Mouse (Mus musculus): Measurements from ENCODE around the gene Mei1. TPM values are rescaled to one million over a fixed set of nuclear protein-coding genes. Genes with fewer than 3 reads are reported as not detected.
A peak's percentile ranks its signal among the peaks of the same experiment; 100 is the strongest.

Mei1 gene
- polyA plus RNA-seq, 1 experiment from 2014 or later = 0.05 TPM

- WGBS = under 1% methylated on average over 76 of the region's 79 CpGs
- no peaks in the 10 kb centered on the region for H3K27me3 ChIP-seq (ENCODE audit: insufficient read depth, poor library complexity, severe bottlenecking)
Measured at GRCm38 (mm10) chr15:82146770-82147610, 77.2 kb downstream of the Mei1 start, which contains the start of gene Srebf2. Srebf2 (plus strand) TSS chr15:82147181.

DNA sequence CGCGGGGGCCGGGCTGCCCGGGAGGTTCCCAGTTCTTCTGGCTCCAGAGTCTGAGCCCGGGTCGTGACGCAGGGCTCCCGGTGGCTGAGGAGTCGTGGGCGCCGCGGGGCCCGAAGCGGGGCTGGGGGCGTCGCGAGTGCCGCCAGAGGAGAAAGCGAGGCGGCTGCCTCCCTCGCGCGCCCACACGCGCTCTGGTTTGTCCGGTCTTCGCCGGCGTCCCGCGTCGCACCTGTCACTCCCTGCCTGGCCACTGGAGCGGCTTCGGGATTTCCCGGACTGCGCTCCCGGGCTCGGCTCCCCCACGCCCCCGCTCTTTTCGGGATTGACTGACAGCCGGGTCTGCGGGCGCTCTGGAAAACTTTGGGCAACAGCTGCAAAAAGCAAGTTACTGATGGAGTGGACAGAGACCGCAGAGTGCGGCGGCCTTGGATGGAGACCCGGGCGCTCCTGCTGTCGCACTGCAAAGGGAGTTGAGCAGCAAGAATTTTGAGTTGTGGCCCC lies 77.9 kb downstream of the Mei1 start:
- peak; percentile 84 for DNase-seq (ENCODE audit: low spot score)
- WGBS = under 1% methylated on average over 47 of the region's 50 CpGs
- H3K27ac ChIP-seq = peak overlapping the region; percentile 97
- peaks cover 4% of the 10 kb centered on the region for H3K36me3 ChIP-seq
- no peaks in the 10 kb centered on the region for H3K9me3 ChIP-seq
- no peaks in the 10 kb centered on the region for H3K27me3 ChIP-seq (ENCODE audit: insufficient read depth, poor library complexity, severe bottlenecking)
- peaks cover 62% of the 10 kb centered on the region for H3K4me1 ChIP-seq
- peak overlapping the region; percentile 94 for H3K4me3 ChIP-seq

More at GRCm38 (mm10) chr15:82146770-82147610, 77.2 kb downstream of the Mei1 start, which contains the start of gene Srebf2:
- H3K27ac ChIP-seq = peak within 1 kb of the TSS; percentile 97
- H3K36me3 ChIP-seq = peaks cover 4% of the 10 kb centered on the region
- no peaks in the 10 kb centered on the region for H3K9me3 ChIP-seq
- peak within 1 kb of the TSS; percentile 94 for H3K4me3 ChIP-seq
- H3K4me1 ChIP-seq = peaks cover 57% of the 10 kb centered on the region
- peak; percentile 100 for DNase-seq (ENCODE audit: low spot score)

DNA sequence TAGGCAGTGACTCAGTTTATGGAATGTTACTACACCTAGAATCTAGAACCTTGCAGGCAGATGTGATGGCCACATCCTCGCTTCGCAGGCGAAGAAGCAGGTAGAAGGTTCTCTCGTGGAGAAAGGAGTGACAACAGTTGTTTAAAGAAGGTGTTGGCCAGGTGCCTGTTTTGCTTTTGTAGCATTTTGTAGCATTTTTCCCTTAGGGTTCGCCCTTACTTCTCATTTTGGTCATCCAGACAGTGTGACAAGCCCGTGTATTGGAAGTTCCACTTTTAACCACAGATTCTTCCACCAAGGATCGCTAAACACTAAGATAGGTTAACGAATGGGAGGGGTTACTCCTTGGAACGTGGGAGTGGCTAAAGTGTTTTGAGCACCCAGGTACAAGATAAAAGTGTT lies 78.7 kb downstream of the Mei1 start:
- Histone ChIP-seq H3K27me3 (ENCODE audit: insufficient read depth, poor library complexity, severe bottlenecking) (no peaks in the 10 kb centered on the region), H3K36me3 (peaks cover 5% of the 10 kb centered on the region), H3K4me1 (peaks cover 64% of the 10 kb centered on the region), H3K4me3 (peak overlapping the region; percentile 94), H3K27ac (peak overlapping the region; percentile 97), H3K9me3 (no peaks in the 10 kb centered on the region)
- WGBS = 29% methylated on average over 9 of the region's 9 CpGs
- DNase-seq (ENCODE audit: low spot score) = no peak

DNA sequence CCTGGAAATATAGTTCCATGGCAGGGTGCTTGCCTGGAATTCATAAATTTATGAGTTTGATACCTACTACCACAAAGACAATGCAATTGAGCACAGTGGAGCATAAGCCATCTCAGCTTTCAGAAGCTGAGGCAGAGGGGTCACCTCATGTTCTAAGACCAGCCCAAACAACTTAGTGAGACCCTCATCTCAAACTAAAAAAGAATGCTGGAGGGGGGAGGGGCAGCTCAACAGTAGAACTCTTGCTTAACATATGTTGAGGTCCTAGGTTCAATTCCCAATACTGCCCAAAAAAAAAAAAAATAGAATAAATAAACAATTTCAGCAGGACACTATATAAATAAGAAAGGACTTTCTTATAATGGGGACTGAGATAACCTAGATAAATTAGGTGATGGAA lies 80.2 kb downstream of the Mei1 start:
- peaks cover 61% of the 10 kb centered on the region for H3K4me1 ChIP-seq

DNA sequence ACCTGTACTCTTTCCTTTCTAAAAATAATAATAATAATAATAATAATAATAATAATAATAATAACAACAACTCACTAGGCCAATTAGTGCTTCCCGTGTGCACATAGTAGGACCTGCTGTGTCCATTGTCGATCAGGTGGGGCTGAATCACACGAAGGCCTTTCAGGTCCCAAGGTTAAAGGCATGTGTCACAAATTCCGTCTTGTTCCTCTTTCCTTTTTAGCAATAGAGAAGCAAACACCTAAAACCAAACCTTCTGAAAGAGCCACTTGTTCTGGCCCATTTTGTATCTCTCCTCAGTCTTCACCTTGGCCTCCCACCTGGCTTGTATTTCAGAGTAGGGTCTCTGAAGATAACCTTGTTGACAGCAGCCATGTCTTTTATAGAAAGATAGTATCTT lies 81.4 kb downstream of the Mei1 start:
- Histone ChIP-seq H3K36me3 (peaks cover 7% of the 10 kb centered on the region), H3K4me1 (peaks cover 53% of the 10 kb centered on the region), H3K27ac (no peak overlapping the region), H3K9me3 (no peaks in the 10 kb centered on the region), H3K27me3 (ENCODE audit: insufficient read depth, poor library complexity, severe bottlenecking) (no peaks in the 10 kb centered on the region), H3K4me3 (no peak overlapping the region)
- WGBS = 90% methylated on average over 4 of the region's 4 CpGs
- no peak for DNase-seq (ENCODE audit: low spot score)

More for the DNA sequence above, 80.2 kb downstream of the Mei1 start:
- Histone ChIP-seq H3K27ac (no peak overlapping the region), H3K36me3 (peaks cover 7% of the 10 kb centered on the region), H3K9me3 (no peaks in the 10 kb centered on the region), H3K4me3 (no peak overlapping the region), H3K27me3 (ENCODE audit: insufficient read depth, poor library complexity, severe bottlenecking) (no peaks in the 10 kb centered on the region)
- no peak for DNase-seq (ENCODE audit: low spot score)

DNA sequence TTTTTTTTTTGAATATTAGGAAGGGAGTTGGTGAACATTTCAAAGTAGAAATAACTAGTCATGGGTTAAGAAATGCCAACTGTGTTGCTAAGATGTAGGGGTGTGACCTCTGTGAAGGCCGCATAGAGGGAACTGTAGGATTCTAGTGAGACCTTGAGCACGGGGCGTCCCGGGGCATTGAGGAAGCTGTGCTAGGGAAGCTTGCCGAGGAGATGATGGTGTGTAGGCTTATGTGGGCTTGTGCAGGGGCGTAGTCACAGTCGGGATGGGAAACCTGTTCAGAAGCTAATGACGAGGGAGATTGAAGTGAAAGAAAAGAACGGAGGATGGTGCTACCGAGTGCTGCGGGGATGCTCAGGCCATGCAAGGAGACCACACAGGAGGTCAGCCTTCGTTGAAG lies 82.2 kb downstream of the Mei1 start:
- Histone ChIP-seq H3K27ac (no peak overlapping the region), H3K9me3 (no peaks in the 10 kb centered on the region), H3K4me1 (peaks cover 47% of the 10 kb centered on the region), H3K27me3 (ENCODE audit: insufficient read depth, poor library complexity, severe bottlenecking) (no peaks in the 10 kb centered on the region), H3K36me3 (peaks cover 7% of the 10 kb centered on the region), H3K4me3 (no peak overlapping the region)
- DNase-seq (ENCODE audit: low spot score) = no peak
- 86% methylated on average over 12 of the region's 12 CpGs for WGBS

GRCm38 (mm10) chr15:82152435-82152834 lies 82.6 kb downstream of the Mei1 start:
- Histone ChIP-seq H3K27me3 (ENCODE audit: insufficient read depth, poor library complexity, severe bottlenecking) (no peaks in the 10 kb centered on the region), H3K27ac (no peak overlapping the region), H3K9me3 (no peaks in the 10 kb centered on the region), H3K36me3 (peaks cover 7% of the 10 kb centered on the region), H3K4me1 (peaks cover 48% of the 10 kb centered on the region), H3K4me3 (no peak overlapping the region)
- 89% methylated on average over 7 of the region's 7 CpGs for WGBS
- DNase-seq (ENCODE audit: low spot score) = no peak

GRCm38 (mm10) chr15:82156298-82156697 lies 86.5 kb downstream of the Mei1 start:
- no peaks in the 10 kb centered on the region for H3K27me3 ChIP-seq (ENCODE audit: insufficient read depth, poor library complexity, severe bottlenecking)
- H3K4me1 ChIP-seq = peaks cover 64% of the 10 kb centered on the region
- 86% methylated on average over 6 of the region's 6 CpGs for WGBS
- no peak overlapping the region for H3K4me3 ChIP-seq
- no peak overlapping the region for H3K27ac ChIP-seq
- DNase-seq (ENCODE audit: low spot score) = no peak
- H3K36me3 ChIP-seq = peaks cover 4% of the 10 kb centered on the region; the same call in 1 of the 2 replicates
- no peaks in the 10 kb centered on the region for H3K9me3 ChIP-seq

DNA sequence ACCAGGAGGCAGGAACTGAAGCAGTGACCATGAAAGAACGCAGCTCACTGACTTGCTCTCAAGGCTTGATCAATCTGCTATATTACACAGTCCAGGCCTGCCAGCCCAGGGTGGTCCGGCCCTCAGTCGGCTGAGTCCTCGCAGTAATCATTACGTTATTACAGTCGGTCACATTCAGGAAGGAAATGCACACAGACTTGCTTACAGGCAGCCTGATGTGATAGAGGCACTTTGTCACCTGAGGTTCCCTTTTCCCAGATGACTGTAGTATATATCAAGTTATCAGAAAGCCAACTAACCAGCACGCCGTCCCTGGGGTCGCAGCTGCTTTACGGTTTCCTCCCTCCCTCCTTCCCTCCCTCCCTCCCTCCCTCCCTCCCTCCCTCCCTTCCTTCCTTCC lies 87.1 kb downstream of the Mei1 start:
- 68% methylated on average over 10 of the region's 10 CpGs for WGBS
- peaks cover 65% of the 10 kb centered on the region for H3K4me1 ChIP-seq
- no peak for DNase-seq (ENCODE audit: low spot score)
- no peak overlapping the region for H3K4me3 ChIP-seq
- H3K27ac ChIP-seq = no peak overlapping the region
- no peaks in the 10 kb centered on the region for H3K27me3 ChIP-seq (ENCODE audit: insufficient read depth, poor library complexity, severe bottlenecking)
- H3K36me3 ChIP-seq = peaks cover 4% of the 10 kb centered on the region; the same call in 1 of the 2 replicates
- no peaks in the 10 kb centered on the region for H3K9me3 ChIP-seq

- no peaks in the 10 kb centered on the region for H3K27me3 ChIP-seq (ENCODE audit: insufficient read depth, poor library complexity, severe bottlenecking)
- 73% methylated on average over 17 of the region's 17 CpGs for WGBS
- no peak for DNase-seq (ENCODE audit: low spot score)
- H3K36me3 ChIP-seq = peaks cover 3% of the 10 kb centered on the region; the same call in 1 of the 2 replicates
- H3K4me3 ChIP-seq = no peak overlapping the region
- no peak overlapping the region for H3K27ac ChIP-seq
- no peaks in the 10 kb centered on the region for H3K9me3 ChIP-seq
- H3K4me1 ChIP-seq = peaks cover 61% of the 10 kb centered on the region
Measured at GRCm38 (mm10) chr15:82158243-82159035, 88.6 kb downstream of the Mei1 start.

DNA sequence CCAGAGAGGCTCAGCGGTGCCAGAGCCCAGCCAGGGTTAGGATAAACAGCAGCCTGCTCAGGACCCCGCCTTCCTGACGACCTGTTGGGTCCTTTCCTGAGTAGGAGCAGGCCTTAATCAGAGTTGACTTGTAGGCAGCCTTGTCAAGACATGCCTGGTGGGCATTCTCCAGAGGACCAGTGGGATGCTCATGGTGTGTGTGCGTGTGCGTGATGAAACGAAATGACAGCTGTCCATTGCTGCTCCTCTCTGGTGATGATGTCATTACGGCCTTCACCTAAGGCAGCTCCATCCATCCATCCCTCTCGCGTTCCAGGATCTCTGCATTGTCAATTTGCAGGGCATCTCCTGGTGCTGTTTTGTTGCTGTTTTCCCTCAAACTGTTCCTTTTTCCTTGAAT lies 89.7 kb downstream of the Mei1 start:
- H3K27ac ChIP-seq = no peak overlapping the region
- no peak for DNase-seq (ENCODE audit: low spot score)
- H3K9me3 ChIP-seq = no peaks in the 10 kb centered on the region
- no peaks in the 10 kb centered on the region; the same call in 1 of the 2 replicates for H3K36me3 ChIP-seq
- no peaks in the 10 kb centered on the region for H3K27me3 ChIP-seq (ENCODE audit: insufficient read depth, poor library complexity, severe bottlenecking)
- peaks cover 67% of the 10 kb centered on the region for H3K4me1 ChIP-seq
- H3K4me3 ChIP-seq = no peak overlapping the region
- 78% methylated on average over 9 of the region's 9 CpGs for WGBS

DNA sequence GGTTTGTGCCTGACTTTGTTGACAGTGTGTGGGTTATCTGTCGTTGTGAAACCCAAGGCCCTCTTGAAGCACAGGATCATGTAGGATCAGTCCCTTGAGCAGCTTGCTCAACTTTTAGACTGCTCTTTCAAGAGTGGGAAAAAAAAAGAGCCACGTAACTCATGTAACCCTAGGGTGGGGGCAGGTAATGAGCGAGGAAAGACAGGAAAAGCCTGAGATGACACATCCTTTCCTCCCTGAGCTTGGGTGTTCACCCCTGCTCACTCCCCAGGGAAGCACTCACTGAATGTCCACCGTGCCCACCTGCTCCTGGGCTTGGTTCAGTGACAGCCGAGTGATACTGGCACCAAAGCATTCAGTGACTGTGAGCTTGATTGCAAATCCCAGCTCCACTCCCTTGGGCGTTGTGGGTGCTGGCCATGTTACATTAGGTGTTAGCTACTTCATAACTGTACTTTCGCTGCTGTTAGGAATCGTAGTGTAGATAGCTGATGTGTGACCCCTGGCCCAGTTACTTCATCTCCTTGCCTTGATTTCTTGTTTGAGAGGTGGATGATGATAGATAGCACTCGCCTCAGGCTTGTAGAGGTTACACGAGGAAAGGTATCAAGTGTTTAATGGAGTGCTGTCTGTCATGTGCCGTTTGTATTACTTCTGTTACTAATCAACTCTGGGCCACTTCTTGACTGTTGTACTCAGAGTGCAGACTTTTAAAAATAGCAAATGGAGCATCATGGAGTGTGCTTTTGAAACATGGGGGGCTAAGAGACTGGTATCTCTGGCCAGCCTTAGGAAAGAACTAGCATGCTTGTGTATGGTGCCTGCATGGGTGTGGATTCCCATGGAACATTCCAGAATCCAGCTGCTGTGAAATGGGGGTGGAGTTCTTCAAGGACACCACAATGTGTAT lies 91.2 kb downstream of the Mei1 start:
- Histone ChIP-seq H3K27me3 (ENCODE audit: insufficient read depth, poor library complexity, severe bottlenecking) (no peaks in the 10 kb centered on the region), H3K27ac (no peak overlapping the region), H3K4me3 (no peak overlapping the region), H3K36me3 (no peaks in the 10 kb centered on the region), H3K9me3 (no peaks in the 10 kb centered on the region), H3K4me1 (peaks cover 70% of the 10 kb centered on the region)
- no peak for DNase-seq (ENCODE audit: low spot score)
- WGBS = 58% methylated on average over 11 of the region's 11 CpGs

Measured in heart, embryonic 10.5 days (tissue).